Mouse (Mus musculus): ENCODE measurements around the gene Exosc10. TPM values are rescaled to one million over a fixed set of nuclear protein-coding genes. Genes with fewer than 3 reads are reported as not detected.

Exosc10 gene
- total and polyA plus RNA-seq, 2 experiments from 2014 or later = 70.8 to 78.8 TPM

DNA sequence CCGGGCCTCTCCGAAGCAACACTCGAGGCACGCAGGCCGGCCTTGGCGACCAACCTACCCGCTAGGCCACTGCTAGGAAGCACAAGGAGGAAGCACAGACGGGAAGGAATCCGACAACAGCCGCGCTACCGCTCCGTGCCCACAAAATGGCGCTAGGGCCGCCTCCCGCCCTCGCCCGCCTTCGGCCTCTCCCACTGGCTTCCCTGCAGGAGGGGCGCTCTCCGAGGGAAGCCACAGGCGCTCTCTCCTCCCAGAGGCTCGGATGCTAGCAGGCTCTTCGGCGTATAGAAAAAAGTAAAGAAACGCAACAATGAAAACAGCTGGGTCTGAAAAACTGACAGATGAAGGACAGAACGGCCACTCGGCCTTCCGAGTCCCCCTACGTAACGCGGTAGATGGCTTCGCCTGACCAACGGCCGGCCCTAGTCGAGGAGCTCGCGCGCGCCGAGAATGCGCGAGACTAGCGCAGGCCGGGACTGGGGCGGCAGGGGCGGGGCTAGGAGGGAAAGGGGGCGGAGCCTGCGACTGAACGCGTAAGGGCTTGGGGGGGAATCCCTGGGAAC lies 68.5 kb downstream of the Exosc10 start, which contains the start of gene Tardbp:
Gene Tardbp (minus strand): TSS at position 397 of the 563 bp plus-strand sequence.
- under 1% methylated on average over 51 of the region's 51 CpGs for WGBS
- peak; percentile 17; the same call in 1 of the 2 replicates for TF ChIP-seq CTCF (IDR thresholded peaks at IDR 0.05)
- Histone ChIP-seq H3K27ac (ENCODE audit: low read depth, low read length) (peak within 1 kb of the TSS; percentile 98), H3K27me3 (ENCODE audit: insufficient read depth, low read length) (no peaks in the 10 kb centered on the region), H3K36me3 (ENCODE audit: insufficient read depth, low read length) (peaks cover 14% of the 10 kb centered on the region; the same call in 1 of the 2 replicates), H3K4me3 (ENCODE audit: low read depth, low read length) (peak within 1 kb of the TSS; percentile 100), H3K4me1 (ENCODE audit: insufficient read depth, low read length) (no peaks in the 10 kb centered on the region), H3K9me3 (ENCODE audit: low read length) (no peaks in the 10 kb centered on the region), H3K4me2 (ENCODE audit: low read depth, low read length, poor library complexity, severe bottlenecking) (peak within 1 kb of the TSS; percentile 79), H3K9ac (replicated peaks; ENCODE audit: low read length, poor library complexity, severe bottlenecking) (peak within 1 kb of the TSS; percentile 100)
- ATAC-seq (ENCODE audit: low FRiP score) (peak; percentile 97), DNase-seq (ENCODE audit: low spot score) (peak; percentile 97)

DNA sequence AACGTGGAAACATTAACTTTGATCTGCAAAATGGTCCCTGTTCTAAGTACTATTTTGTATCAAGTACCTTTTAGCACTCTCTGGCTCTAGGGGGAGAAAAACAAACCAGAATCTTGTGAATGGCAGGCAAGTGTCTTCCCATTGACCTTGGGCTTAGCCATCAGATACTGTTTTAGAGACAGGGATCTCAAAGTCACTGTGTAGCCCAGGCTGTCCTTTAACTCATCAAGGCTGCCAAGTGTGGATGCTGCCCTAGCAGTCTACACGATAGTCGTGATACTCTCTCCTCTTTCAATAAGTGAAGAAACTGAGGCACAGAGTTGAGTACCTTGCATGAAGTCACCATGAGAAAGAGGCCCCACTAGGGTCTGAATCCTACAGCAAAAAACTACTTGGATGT lies 69.0 kb downstream of the Exosc10 start:
- peaks cover 9% of the 10 kb centered on the region; the same call in 1 of the 2 replicates for H3K36me3 ChIP-seq (ENCODE audit: insufficient read depth, low read length)
- no peak for DNase-seq (ENCODE audit: low spot score)
- peak overlapping the region; percentile 100; the same call in 1 of the 2 replicates for H3K9ac ChIP-seq (replicated peaks; ENCODE audit: low read length, poor library complexity, severe bottlenecking)
- no peaks in the 10 kb centered on the region for H3K4me1 ChIP-seq (ENCODE audit: insufficient read depth, low read length)
- no peak for TF ChIP-seq CTCF (IDR thresholded peaks at IDR 0.05)
- ATAC-seq (ENCODE audit: low FRiP score) = peak; percentile 11; the same call in 1 of the 2 replicates
- H3K4me3 ChIP-seq (ENCODE audit: low read depth, low read length) = peak overlapping the region; percentile 100
- peak overlapping the region; percentile 79 for H3K4me2 ChIP-seq (ENCODE audit: low read depth, low read length, poor library complexity, severe bottlenecking)
- WGBS = 64% methylated on average over 3 of the region's 3 CpGs
- H3K27me3 ChIP-seq (ENCODE audit: insufficient read depth, low read length) = no peaks in the 10 kb centered on the region
- H3K9me3 ChIP-seq (ENCODE audit: low read length) = no peaks in the 10 kb centered on the region
- 0 out of 2 replicates have a peak overlapping the region, but pooled peaks have one; percentile 34 for H3K27ac ChIP-seq (ENCODE audit: low read depth, low read length)

Other genes with a start within 250 kb of the Exosc10 start
- 16.0 and 19.8 TPM in 2 replicates for gene Ubiad1, start 113.7 kb upstream of the Exosc10 start, total RNA-seq (2014; rRNA removed)
- gene Ubiad1, start 113.7 kb upstream of the Exosc10 start, polyA plus RNA-seq (2015; fragmentation: Nextera tagmentation; extraction: Ambion mirVana) = 12.7 and 14.6 TPM in 2 replicates
- 54.5 and 59.6 TPM in 2 replicates for gene Mtor, start 109.8 kb upstream of the Exosc10 start, total RNA-seq (2014; rRNA removed)
- 24.3 and 27.8 TPM in 2 replicates for gene Mtor, start 109.8 kb upstream of the Exosc10 start, polyA plus RNA-seq (2015; fragmentation: Nextera tagmentation; extraction: Ambion mirVana)
- gene Angptl7, start 58.0 kb upstream of the Exosc10 start, total RNA-seq (2014; rRNA removed) = 0.09 and 0.11 TPM in 2 replicates
- gene Angptl7, start 58.0 kb upstream of the Exosc10 start, polyA plus RNA-seq (2015; fragmentation: Nextera tagmentation; extraction: Ambion mirVana) = 0.25 and 0.36 TPM in 2 replicates
- 55.4 and 74.9 TPM in 2 replicates for gene Srm, start 33.1 kb downstream of the Exosc10 start, total RNA-seq (2014; rRNA removed)
- gene Srm, start 33.1 kb downstream of the Exosc10 start, polyA plus RNA-seq (2015; fragmentation: Nextera tagmentation; extraction: Ambion mirVana) = 148 and 151 TPM in 2 replicates
- 0.33 and 0.42 TPM in 2 replicates for gene Masp2, start 44.1 kb downstream of the Exosc10 start, total RNA-seq (2014; rRNA removed)
- 0.55 TPM in 1 of 2 replicates, not detected in the other for gene Masp2, start 44.1 kb downstream of the Exosc10 start, polyA plus RNA-seq (2015; fragmentation: Nextera tagmentation; extraction: Ambion mirVana)
- 94.0 and 98.7 TPM in 2 replicates for gene Tardbp, start 68.6 kb downstream of the Exosc10 start, total RNA-seq (2014; rRNA removed)
- gene Tardbp, start 68.6 kb downstream of the Exosc10 start, polyA plus RNA-seq (2015; fragmentation: Nextera tagmentation; extraction: Ambion mirVana) = 80.7 and 94.6 TPM in 2 replicates
- 0.44 TPM in 1 of 2 replicates, not detected in the other for gene Gm572, start 84.9 kb downstream of the Exosc10 start, total RNA-seq (2014; rRNA removed)
- gene Gm572, start 84.9 kb downstream of the Exosc10 start, polyA plus RNA-seq (2015; fragmentation: Nextera tagmentation; extraction: Ambion mirVana) = not detected in 2 replicates
- 3.7 and 4.0 TPM in 2 replicates for gene Casz1, start 246.0 kb downstream of the Exosc10 start, total RNA-seq (2014; rRNA removed)
- gene Casz1, start 246.0 kb downstream of the Exosc10 start, polyA plus RNA-seq (2015; fragmentation: Nextera tagmentation; extraction: Ambion mirVana) = 2.0 TPM in 2 replicates